Mouse (Mus musculus) liver, embryonic 12.5 days (tissue): ENCODE results near the gene Ythdf2. TPM values are rescaled to one million over a fixed set of nuclear protein-coding genes. Genes with fewer than 3 reads are reported as not detected.

Experiments used
- ATAC-seq: fragments of 200-750 bp; cut with Nextera tagmentation; 2 replicates; pipeline ENCODE4 v1.8.0; 2017; ENCODE audit warnings: moderate number of reproducible peaks, mild to moderate bottlenecking, moderate library complexity
- H3K27ac ChIP-seq: fragments of 300-500 bp; sonication (generic); 2 replicates; pipeline ENCODE4 v1.5.1; 2016; ENCODE audit warnings: mild to moderate bottlenecking
- H3K27me3 ChIP-seq: fragments of 300-500 bp; sonication (generic); replicated peaks from 2 replicates; pipeline ENCODE4 v1.6.1; 2016; ENCODE audit warnings: mild to moderate bottlenecking, moderate library complexity
- H3K36me3 ChIP-seq: fragments of 300-500 bp; sonication (generic); 2 replicates; pipeline ENCODE4 v1.6.1; 2016; ENCODE audit warnings: mild to moderate bottlenecking, moderate library complexity
- H3K4me1 ChIP-seq: fragments of 300-500 bp; sonication (generic); 2 replicates; pipeline ENCODE4 v1.6.1; 2016
- H3K4me2 ChIP-seq: fragments of 300-500 bp; sonication (generic); 2 replicates; pipeline ENCODE4 v1.6.1; 2016; ENCODE audit warnings: mild to moderate bottlenecking, moderate library complexity
- H3K4me3 ChIP-seq: fragments of 300-500 bp; sonication (generic); 2 replicates; pipeline ENCODE4 v1.5.1; 2016; ENCODE audit warnings: mild to moderate bottlenecking, moderate library complexity
- H3K9ac ChIP-seq: fragments of 300-500 bp; sonication (generic); 2 replicates; pipeline ENCODE4 v1.6.1; 2016; ENCODE audit warnings: mild to moderate bottlenecking, moderate library complexity
- H3K9me3 ChIP-seq: fragments of 300-500 bp; sonication (generic); replicated peaks from 2 replicates; pipeline ENCODE4 v1.6.1; 2016; ENCODE audit warnings: mild to moderate bottlenecking, moderate library complexity
- WGBS: fragments of 180-500 bp; shearing (Covaris S2); methylation state at CpG from one replicate; pipeline ENCODE4 v1.1.7; 2016; ENCODE audit not compliant: insufficient replicate concordance; 5-methylcytosine and 5-hydroxymethylcytosine counted together
- polyA plus RNA-seq: library from polyadenylated mRNA; unstranded; fragments of >200 nt; fragmentation: Nextera tagmentation; extraction: Ambion mirVana; gene quantifications from 2 replicates; pipeline ENCODE4 v1.2.1, GENCODE M21; 2016

Gene Ythdf2
- polyA plus RNA-seq, 1 experiment from 2014 or later: 53.1 TPM

GRCm38 (mm10) chr4:132169761-132170160 is 42.3 kb downstream of the Ythdf2 start:
- H3K4me1 ChIP-seq: no peaks in the 10 kb centered on the region
- no peak overlapping the region for H3K4me2 ChIP-seq
- no peak overlapping the region for H3K4me3 ChIP-seq
- 58% methylated on average over 5 of the region's 5 CpGs for whole genome bisulfite sequencing
- no peak for ATAC-seq
- no peak overlapping the region for H3K27ac ChIP-seq
- no peaks in the 10 kb centered on the region for H3K36me3 ChIP-seq
- H3K27me3 ChIP-seq: peaks cover 23% of the 10 kb centered on the region
- H3K9ac ChIP-seq: no peak overlapping the region
- no peaks in the 10 kb centered on the region for H3K9me3 ChIP-seq

DNA sequence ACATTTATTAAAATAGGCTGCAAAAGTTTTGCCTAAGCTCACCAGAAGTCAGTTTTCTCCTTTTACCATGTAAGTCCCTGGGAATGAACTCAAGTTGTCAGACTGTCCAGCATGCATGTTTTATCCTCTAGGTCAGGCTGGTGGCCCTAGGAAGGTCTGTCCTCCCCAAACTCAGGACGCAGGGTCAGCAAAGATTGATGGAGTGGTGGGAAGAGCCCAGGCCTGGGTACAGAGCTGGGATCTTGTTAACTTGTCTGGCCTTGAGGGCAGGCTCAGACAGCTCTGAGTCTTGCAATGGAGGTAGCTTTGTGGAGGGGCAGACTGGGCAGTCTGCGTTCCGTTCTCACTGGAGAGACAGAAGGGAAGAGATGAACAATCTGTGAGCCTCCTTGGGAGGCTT is 42.8 kb downstream of the Ythdf2 start:
- Histone ChIP-seq H3K9me3 (no peaks in the 10 kb centered on the region), H3K4me2 (no peak overlapping the region), H3K27ac (no peak overlapping the region), H3K4me1 (no peaks in the 10 kb centered on the region), H3K4me3 (no peak overlapping the region), H3K36me3 (no peaks in the 10 kb centered on the region), H3K27me3 (peaks cover 23% of the 10 kb centered on the region), H3K9ac (no peak overlapping the region)
- no peak for ATAC-seq
- 69% methylated on average over 3 of the region's 3 CpGs for WGBS

GRCm38 (mm10) chr4:132167436-132167835 is 44.7 kb downstream of the Ythdf2 start:
- no peak for ATAC-seq
- no peaks in the 10 kb centered on the region for H3K4me1 ChIP-seq
- no peak overlapping the region for H3K4me2 ChIP-seq
- 71% methylated on average over 3 of the region's 3 CpGs for WGBS
- no peaks in the 10 kb centered on the region for H3K36me3 ChIP-seq
- peaks cover 12% of the 10 kb centered on the region for H3K27me3 ChIP-seq
- no peak overlapping the region for H3K27ac ChIP-seq
- H3K4me3 ChIP-seq: no peak overlapping the region
- no peaks in the 10 kb centered on the region for H3K9me3 ChIP-seq
- H3K9ac ChIP-seq: no peak overlapping the region

GRCm38 (mm10) chr4:132166350-132167290 is 45.5 kb downstream of the Ythdf2 start:
- ATAC-seq: no peak
- H3K4me2 ChIP-seq: no peak overlapping the region
- peaks cover 6% of the 10 kb centered on the region for H3K27me3 ChIP-seq
- H3K4me1 ChIP-seq: no peaks in the 10 kb centered on the region
- WGBS: 58% methylated on average over 16 of the region's 16 CpGs
- H3K9ac ChIP-seq: no peak overlapping the region
- no peak overlapping the region for H3K4me3 ChIP-seq
- no peaks in the 10 kb centered on the region for H3K36me3 ChIP-seq
- no peaks in the 10 kb centered on the region for H3K9me3 ChIP-seq
- H3K27ac ChIP-seq: no peak overlapping the region

- no peak overlapping the region for H3K4me3 ChIP-seq
- H3K9ac ChIP-seq: no peak overlapping the region
- no peaks in the 10 kb centered on the region for H3K9me3 ChIP-seq
- WGBS: 70% methylated on average over 14 of the region's 14 CpGs
- H3K27ac ChIP-seq: no peak overlapping the region
- H3K27me3 ChIP-seq: no peaks in the 10 kb centered on the region; the same call in none of the 2 replicates
- no peak for ATAC-seq
- H3K4me2 ChIP-seq: no peak overlapping the region
- no peaks in the 10 kb centered on the region for H3K4me1 ChIP-seq
- H3K36me3 ChIP-seq: no peaks in the 10 kb centered on the region
Measured at GRCm38 (mm10) chr4:132165691-132166090, 46.4 kb downstream of the Ythdf2 start.

DNA sequence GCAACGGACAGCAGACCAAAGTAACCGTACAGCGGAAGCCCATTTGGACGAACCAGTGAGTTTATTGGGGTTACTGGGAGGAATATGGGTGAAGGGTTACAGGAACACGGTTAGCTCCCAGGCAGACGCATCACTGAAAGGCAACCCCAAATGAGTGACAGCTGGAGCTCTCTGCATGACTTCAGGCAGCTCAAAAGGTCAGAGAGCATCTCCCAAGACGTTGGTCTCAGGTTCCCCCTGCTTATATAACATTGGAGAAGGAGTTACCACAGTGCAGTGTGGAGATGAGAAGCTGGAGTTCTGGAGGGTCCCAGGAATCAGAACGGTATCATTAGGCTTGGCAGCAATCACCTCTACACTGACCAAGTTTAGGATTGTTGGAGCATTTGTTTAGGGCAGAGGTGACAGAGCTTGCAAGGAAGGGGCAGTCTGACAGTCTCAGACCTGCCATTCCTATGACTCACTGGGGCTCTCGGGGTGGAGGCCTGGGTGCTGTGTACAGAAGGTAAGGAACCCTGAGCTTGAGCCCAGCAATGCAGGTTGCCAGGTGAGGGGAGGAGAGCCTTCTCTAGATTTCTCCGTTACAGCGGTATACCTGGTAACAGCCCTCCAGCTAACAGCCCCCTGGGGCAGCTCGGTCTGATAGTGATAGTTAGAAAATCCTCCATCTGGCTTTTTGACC is 55.0 kb downstream of the Ythdf2 start:
- Histone ChIP-seq H3K27ac (no peak overlapping the region), H3K4me1 (no peaks in the 10 kb centered on the region), H3K4me2 (no peak overlapping the region), H3K36me3 (no peaks in the 10 kb centered on the region), H3K4me3 (no peak overlapping the region), H3K9me3 (no peaks in the 10 kb centered on the region), H3K9ac (no peak overlapping the region), H3K27me3 (peaks cover 19% of the 10 kb centered on the region)
- no peak for ATAC-seq
- WGBS: 50% methylated on average over 12 of the region's 12 CpGs

- no peak overlapping the region for H3K4me3 ChIP-seq
- peaks cover 25% of the 10 kb centered on the region for H3K27me3 ChIP-seq
- ATAC-seq: no peak
- H3K4me2 ChIP-seq: no peak overlapping the region
- H3K9ac ChIP-seq: no peak overlapping the region
- no peaks in the 10 kb centered on the region for H3K9me3 ChIP-seq
- no peaks in the 10 kb centered on the region for H3K36me3 ChIP-seq
- H3K27ac ChIP-seq: no peak overlapping the region
- no peaks in the 10 kb centered on the region for H3K4me1 ChIP-seq
- WGBS: 7% methylated on average over 6 of the region's 6 CpGs
Measured at GRCm38 (mm10) chr4:132154877-132155670, 57.0 kb downstream of the Ythdf2 start.

- Histone ChIP-seq H3K4me2 (no peak overlapping the region), H3K9me3 (no peaks in the 10 kb centered on the region), H3K9ac (no peak overlapping the region), H3K36me3 (no peaks in the 10 kb centered on the region), H3K27me3 (peaks cover 24% of the 10 kb centered on the region), H3K4me1 (no peaks in the 10 kb centered on the region), H3K27ac (no peak overlapping the region), H3K4me3 (no peak overlapping the region)
- WGBS: 31% methylated on average over 1 of the region's 1 CpGs
- ATAC-seq: no peak
Measured at GRCm38 (mm10) chr4:132151673-132152072, 60.4 kb downstream of the Ythdf2 start.

DNA sequence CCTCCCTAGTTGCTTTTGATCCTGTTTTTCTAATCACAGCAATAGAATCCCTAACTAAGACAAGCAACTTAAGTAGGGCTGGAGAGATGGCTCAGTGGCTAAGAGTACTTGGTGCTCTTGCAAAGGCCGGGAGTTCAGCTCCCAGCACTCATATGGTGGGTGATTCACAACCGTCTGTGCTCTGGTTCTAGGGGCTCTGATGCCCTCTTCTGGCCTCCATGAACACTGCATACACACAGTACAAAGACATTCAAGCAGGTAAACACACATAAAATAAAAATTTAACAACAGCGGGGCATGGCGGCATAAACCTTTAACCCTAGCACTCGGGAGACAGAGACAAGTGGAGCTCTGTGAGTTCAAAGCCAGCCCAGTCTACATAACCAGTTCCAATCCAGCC is 65.9 kb downstream of the Ythdf2 start:
- H3K4me2 ChIP-seq: no peak overlapping the region
- no peak overlapping the region for H3K27ac ChIP-seq
- no peak for ATAC-seq
- H3K9me3 ChIP-seq: no peaks in the 10 kb centered on the region
- 55% methylated on average over 5 of the region's 5 CpGs for WGBS
- H3K4me3 ChIP-seq: no peak overlapping the region
- no peaks in the 10 kb centered on the region for H3K36me3 ChIP-seq
- H3K4me1 ChIP-seq: peaks cover 15% of the 10 kb centered on the region
- H3K27me3 ChIP-seq: peaks cover 72% of the 10 kb centered on the region
- no peak overlapping the region for H3K9ac ChIP-seq

DNA sequence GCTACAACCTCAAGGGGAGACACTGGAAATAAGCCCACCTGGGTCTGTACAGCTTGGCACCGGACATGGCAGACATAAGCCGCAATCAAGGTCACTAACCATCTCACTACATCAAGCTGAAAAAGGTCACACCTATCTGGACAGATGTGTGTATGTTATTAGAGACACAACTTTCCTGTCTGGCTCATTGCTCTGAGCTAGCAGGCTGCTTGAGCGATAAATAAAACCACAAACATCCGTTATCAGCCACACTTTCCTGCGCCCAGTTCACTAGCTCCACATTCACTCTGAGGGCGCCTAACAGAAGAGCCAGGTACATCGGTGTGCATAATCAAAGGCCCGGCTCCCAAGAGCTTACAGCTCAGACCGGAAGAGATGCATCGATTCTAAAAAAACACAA is 67.0 kb downstream of the Ythdf2 start:
- 10% methylated on average over 10 of the region's 10 CpGs for WGBS
- no peak overlapping the region for H3K9ac ChIP-seq
- peaks cover 77% of the 10 kb centered on the region for H3K27me3 ChIP-seq
- H3K9me3 ChIP-seq: no peaks in the 10 kb centered on the region
- H3K4me1 ChIP-seq: peaks cover 15% of the 10 kb centered on the region
- ATAC-seq: no peak
- H3K4me2 ChIP-seq: peak overlapping the region; percentile 62
- no peaks in the 10 kb centered on the region for H3K36me3 ChIP-seq
- no peak overlapping the region for H3K27ac ChIP-seq
- peak overlapping the region; percentile 44; the same call in 1 of the 2 replicates for H3K4me3 ChIP-seq

- Histone ChIP-seq H3K27me3 (peaks cover 79% of the 10 kb centered on the region), H3K27ac (no peak within 1 kb of the TSS), H3K4me2 (peak within 1 kb of the TSS; percentile 62), H3K9ac (no peak within 1 kb of the TSS), H3K4me3 (peak within 1 kb of the TSS; percentile 44), H3K9me3 (no peaks in the 10 kb centered on the region), H3K36me3 (no peaks in the 10 kb centered on the region), H3K4me1 (peaks cover 15% of the 10 kb centered on the region)
- ATAC-seq: no peak
- WGBS: 2% methylated on average over 82 of the region's 89 CpGs
Measured at GRCm38 (mm10) chr4:132144080-132144841, 67.8 kb downstream of the Ythdf2 start, which contains the start of gene Oprd1. Gene Oprd1, minus strand, starts transcription at chr4:132144486.
